Mouse (Mus musculus): ENCODE data around the gene BB287469. TPM values are rescaled to one million over a fixed set of nuclear protein-coding genes. Genes with fewer than 3 reads are reported as not detected.
"Not testable (repeated sequence)": the region's sequence is repeated elsewhere in the genome, so short reads cannot be mapped to it uniquely, and the experiment has no call there.

Gene BB287469
- polyA plus RNA-seq, 1 experiment from 2014 or later, result not detected

DNA sequence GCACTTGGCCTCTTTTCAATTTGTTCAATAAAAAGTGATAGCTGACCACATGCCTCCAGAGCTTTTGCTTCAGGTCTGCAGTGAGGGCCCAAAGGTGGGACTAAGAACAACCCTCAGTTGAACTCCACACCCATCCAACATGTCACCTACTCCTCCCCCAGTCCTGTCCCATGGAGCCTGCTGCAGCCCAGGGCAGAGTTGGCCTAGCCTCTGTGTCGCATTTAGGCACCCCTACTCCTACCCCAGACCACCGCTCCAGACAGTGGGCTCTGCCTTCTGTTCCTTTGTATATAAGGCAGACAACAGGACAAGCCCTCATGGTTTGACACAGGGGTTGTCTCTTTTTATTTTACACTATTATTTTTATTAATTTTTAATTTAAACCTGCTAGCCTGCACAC, 47.7 kb downstream of the BB287469 start:
- WGBS, result 85% methylated on average over 2 of the region's 2 CpGs
- not testable (repeated sequence) for H3K9ac ChIP-seq (ENCODE audit: low read length); H3K27ac ChIP-seq (ENCODE audit: low read depth, low read length)

More for the DNA sequence above, 47.7 kb downstream of the BB287469 start:
- not testable (repeated sequence) for H3K27me3 ChIP-seq (ENCODE audit: control insufficient read depth, insufficient read depth, low read length); H3K4me2 ChIP-seq; H3K4me1 ChIP-seq (ENCODE audit: control insufficient read depth, insufficient read depth, low read length); H3K36me3 ChIP-seq (ENCODE audit: control insufficient read depth, insufficient read depth, low read length); DNase-seq (ENCODE audit: low spot score, missing footprints); H3K4me3 ChIP-seq (ENCODE audit: low read depth, low read length); H3K9me3 ChIP-seq (ENCODE audit: control insufficient read depth, low read length)
- ATAC-seq (ENCODE audit: low FRiP score), result peak; percentile 47; the same call in 1 of the 2 replicates

Other genes starting within 250 kb of the BB287469 start
- gene Oog1, start 213.9 kb upstream of the BB287469 start, polyA plus RNA-seq (2014; fragmentation: Nextera tagmentation; extraction: Ambion mirVana), result not detected in 2 replicates
- gene Gm4027, start 197.7 kb upstream of the BB287469 start, polyA plus RNA-seq (2014; fragmentation: Nextera tagmentation; extraction: Ambion mirVana), result not detected in 2 replicates
- not detected in 2 replicates for gene Gm16381, start 172.0 kb upstream of the BB287469 start, polyA plus RNA-seq (2014; fragmentation: Nextera tagmentation; extraction: Ambion mirVana)
- not detected in 2 replicates for gene Gm21319, start 40.8 kb upstream of the BB287469 start, polyA plus RNA-seq (2014; fragmentation: Nextera tagmentation; extraction: Ambion mirVana)
- gene Gm21936, start 21.1 kb upstream of the BB287469 start, polyA plus RNA-seq (2014; fragmentation: Nextera tagmentation; extraction: Ambion mirVana), result not detected in 2 replicates
- gene Gm2001, start 25.8 kb downstream of the BB287469 start, polyA plus RNA-seq (2014; fragmentation: Nextera tagmentation; extraction: Ambion mirVana), result not detected in 2 replicates
- gene Gm2016, start 57.5 kb downstream of the BB287469 start, polyA plus RNA-seq (2014; fragmentation: Nextera tagmentation; extraction: Ambion mirVana), result not detected in 2 replicates
- not detected in 2 replicates for gene Gm2022, start 78.8 kb downstream of the BB287469 start, polyA plus RNA-seq (2014; fragmentation: Nextera tagmentation; extraction: Ambion mirVana)
- not detected in 2 replicates for gene Gm2035, start 103.3 kb downstream of the BB287469 start, polyA plus RNA-seq (2014; fragmentation: Nextera tagmentation; extraction: Ambion mirVana)
- not detected in 2 replicates for gene Gm2042, start 137.5 kb downstream of the BB287469 start, polyA plus RNA-seq (2014; fragmentation: Nextera tagmentation; extraction: Ambion mirVana)
- gene Gm2075, start 195.3 kb downstream of the BB287469 start, polyA plus RNA-seq (2014; fragmentation: Nextera tagmentation; extraction: Ambion mirVana), result not detected in 2 replicates
- not detected in 2 replicates for gene Gm6803, start 202.2 kb downstream of the BB287469 start, polyA plus RNA-seq (2014; fragmentation: Nextera tagmentation; extraction: Ambion mirVana)
- gene Gm2056, start 210.4 kb downstream of the BB287469 start, polyA plus RNA-seq (2014; fragmentation: Nextera tagmentation; extraction: Ambion mirVana), result not detected in 2 replicates